In genomic region chr11:118909814-118910201, GRCm38 (mm10) we compare ENCODE assay signal across 9 mouse cellular contexts. TPM values are rescaled to one million over a fixed set of nuclear protein-coding genes. Genes with fewer than 3 reads are reported as not detected.
A peak's percentile ranks its signal among the peaks of the same experiment; 100 is the strongest.
DNase-seq lines count a peak whose midpoint lies in the region; ATAC-seq and TF ChIP-seq lines count a peak whose summit lies in the region.
"Had no signal": no experiment of that assay in that cellular context is flagged by ENCODE, and none has a peak within 500 bp of the region (broad histone marks: within the 10 kb centered on the region; RNA-seq: fewer than 3 reads in every experiment).

No protein-coding gene starts in this region.

- TF ChIP-seq CTCF in liver, postnatal 0 days (IDR thresholded peaks at IDR 0.05; ENCODE audit: low read depth): no peak
- TF ChIP-seq CTCF in intestine, postnatal 0 days (IDR thresholded peaks at IDR 0.05; ENCODE audit: low read depth): no peak

- DNase-seq in liver, postnatal 0 days: no peak
- DNase-seq in embryonic facial prominence, embryonic 10.5 days (ENCODE audit: low spot score): peak; percentile 64
- no peak for DNase-seq in gastrocnemius, postnatal 36 days
- DNase-seq in kidney, adult 18-20 months: no peak
- no peak for DNase-seq in gastrocnemius, postnatal 14 days
- DNase-seq: heart, adult 11 months had no signal

- ATAC-seq in liver, embryonic 12.5 days: no peak
- no peak for ATAC-seq in liver, postnatal 0 days
- ATAC-seq in intestine, postnatal 0 days: no peak
- ATAC-seq in stomach, embryonic 14.5 days (ENCODE audit: insufficient number of reproducible peaks, insufficient read depth, low FRiP score, low read depth): no peak

- H3K9ac ChIP-seq in liver, embryonic 12.5 days: no peak overlapping the region
- H3K9ac ChIP-seq in liver, postnatal 0 days (replicated peaks): no peak overlapping the region
- no peak overlapping the region for H3K9ac ChIP-seq in intestine, postnatal 0 days (ENCODE audit: low read depth, low read length)
- no peak overlapping the region for H3K9ac ChIP-seq in stomach, embryonic 14.5 days (replicated peaks; ENCODE audit: low read depth, low read length)

- no peaks in the 10 kb centered on the region for H3K9me3 ChIP-seq in liver, embryonic 12.5 days (replicated peaks)
- H3K9me3 ChIP-seq in liver, postnatal 0 days (ENCODE audit: low read length): no peaks in the 10 kb centered on the region
- no peaks in the 10 kb centered on the region for H3K9me3 ChIP-seq in embryonic facial prominence, embryonic 10.5 days
- H3K9me3 ChIP-seq in intestine, postnatal 0 days (ENCODE audit: control insufficient read depth): no peaks in the 10 kb centered on the region
- H3K9me3 ChIP-seq in stomach, embryonic 14.5 days (ENCODE audit: control insufficient read depth, low read depth, low read length): no peaks in the 10 kb centered on the region

- TF ChIP-seq EP300 in liver, postnatal 0 days (IDR thresholded peaks at IDR 0.05; ENCODE audit: low read depth): no peak

- WGBS in liver, embryonic 12.5 days (ENCODE audit: insufficient replicate concordance): 5% methylated on average over 10 of the region's 13 CpGs
- 3% methylated on average over 13 of the region's 13 CpGs for WGBS in liver, postnatal 0 days (ENCODE audit: insufficient replicate concordance)
- WGBS in embryonic facial prominence, embryonic 10.5 days: 0% methylated on average over 13 of the region's 13 CpGs
- 2% methylated on average over 13 of the region's 13 CpGs for WGBS in intestine, postnatal 0 days
- WGBS in stomach, embryonic 14.5 days: under 1% methylated on average over 12 of the region's 13 CpGs

- no peaks in the 10 kb centered on the region for H3K36me3 ChIP-seq in liver, embryonic 12.5 days
- no peaks in the 10 kb centered on the region for H3K36me3 ChIP-seq in liver, postnatal 0 days (replicated peaks; ENCODE audit: insufficient read depth, low read length)
- no peaks in the 10 kb centered on the region for H3K36me3 ChIP-seq in embryonic facial prominence, embryonic 10.5 days (replicated peaks)
- H3K36me3 ChIP-seq in intestine, postnatal 0 days (ENCODE audit: control insufficient read depth, insufficient read depth): no peaks in the 10 kb centered on the region
- no peaks in the 10 kb centered on the region for H3K36me3 ChIP-seq in stomach, embryonic 14.5 days (ENCODE audit: control insufficient read depth, insufficient read depth, low read length)

- no peak overlapping the region for H3K27ac ChIP-seq in liver, embryonic 12.5 days
- no peak overlapping the region for H3K27ac ChIP-seq in liver, postnatal 0 days (ENCODE audit: low read depth)
- H3K27ac ChIP-seq in embryonic facial prominence, embryonic 10.5 days (replicated peaks): peak overlapping the region; percentile 80
- no peak overlapping the region for H3K27ac ChIP-seq in intestine, postnatal 0 days (ENCODE audit: low read depth, low read length)
- H3K27ac ChIP-seq in stomach, embryonic 14.5 days (ENCODE audit: low read length): no peak overlapping the region

- peak overlapping the region; percentile 21; the same call in 1 of the 2 replicates for H3K4me3 ChIP-seq in liver, embryonic 12.5 days
- H3K4me3 ChIP-seq in liver, postnatal 0 days (ENCODE audit: low read depth, low read length): no peak overlapping the region
- peak overlapping the region; percentile 73 for H3K4me3 ChIP-seq in embryonic facial prominence, embryonic 10.5 days
- H3K4me3 ChIP-seq in intestine, postnatal 0 days (ENCODE audit: low read depth, low read length): no peak overlapping the region
- H3K4me3 ChIP-seq in stomach, embryonic 14.5 days (ENCODE audit: low read depth, low read length): peak overlapping the region; percentile 39

- H3K4me1 ChIP-seq in liver, embryonic 12.5 days: 0 out of 2 replicates have a peak, but pooled peaks cover 2% of the 10 kb centered on the region
- H3K4me1 ChIP-seq in liver, postnatal 0 days (ENCODE audit: insufficient read depth): no peaks in the 10 kb centered on the region
- peaks cover 58% of the 10 kb centered on the region for H3K4me1 ChIP-seq in embryonic facial prominence, embryonic 10.5 days
- H3K4me1 ChIP-seq in intestine, postnatal 0 days (replicated peaks; ENCODE audit: control insufficient read depth, insufficient read depth, low read length): no peaks in the 10 kb centered on the region
- peaks cover 6% of the 10 kb centered on the region; the same call in 1 of the 2 replicates for H3K4me1 ChIP-seq in stomach, embryonic 14.5 days (ENCODE audit: control insufficient read depth, insufficient read depth, low read length)

- H3K4me2 ChIP-seq in liver, embryonic 12.5 days: peak overlapping the region; percentile 58
- no peak overlapping the region for H3K4me2 ChIP-seq in liver, postnatal 0 days (ENCODE audit: low read depth, low read length)
- H3K4me2 ChIP-seq in intestine, postnatal 0 days (replicated peaks; ENCODE audit: low read depth): peak overlapping the region; percentile 58; the same call in 1 of the 2 replicates
- peak overlapping the region; percentile 82 for H3K4me2 ChIP-seq in stomach, embryonic 14.5 days (replicated peaks; ENCODE audit: low read depth, low read length)

- intact Hi-C loops in gastrocnemius, postnatal 36 days (cut with DNase I): loop anchor here (2.0 kb wide), 1 partner anchor 73 kb away; no protein-coding TSS in a partner anchor
- intact Hi-C loops in gastrocnemius, postnatal 14 days (cut with DNase I; ENCODE audit: low total_unique reads): no loop called here

- H3K27me3 ChIP-seq in liver, embryonic 12.5 days (replicated peaks): peaks cover 89% of the 10 kb centered on the region
- peaks cover 60% of the 10 kb centered on the region for H3K27me3 ChIP-seq in liver, postnatal 0 days (ENCODE audit: insufficient read depth, low read length)
- H3K27me3 ChIP-seq in embryonic facial prominence, embryonic 10.5 days (replicated peaks; ENCODE audit: low read depth, poor library complexity, severe bottlenecking): peaks cover 98% of the 10 kb centered on the region
- H3K27me3 ChIP-seq in intestine, postnatal 0 days (replicated peaks; ENCODE audit: control insufficient read depth, insufficient read depth, low read length): peaks cover 63% of the 10 kb centered on the region
- peaks cover 44% of the 10 kb centered on the region for H3K27me3 ChIP-seq in stomach, embryonic 14.5 days (ENCODE audit: control insufficient read depth, insufficient read depth, low read length)

RNA-seq across cellular contexts. Expression of gene Rbfox3, which starts 1.6 kb away (rescaled TPM):
- polyA plus RNA-seq in liver, embryonic 12.5 days (2016; fragmentation: Nextera tagmentation; extraction: Ambion mirVana): 0.46 and 0.61 TPM in 2 replicates
- 0.72 and 0.73 TPM in 2 replicates for polyA plus RNA-seq in liver, postnatal 0 days (2015; fragmentation: Nextera tagmentation; extraction: Ambion mirVana)
- 2.3 and 2.5 TPM in 2 replicates for polyA plus RNA-seq in embryonic facial prominence, embryonic 10.5 days (2016; fragmentation: Nextera tagmentation; extraction: Ambion mirVana)
- 1.2 and 1.3 TPM in 2 replicates for polyA plus RNA-seq in intestine, postnatal 0 days (2015; fragmentation: Nextera tagmentation; extraction: Ambion mirVana)
- polyA plus RNA-seq in stomach, embryonic 14.5 days (2014; fragmentation: Nextera tagmentation; extraction: Ambion mirVana): 1.2 and 2.5 TPM in 2 replicates
- total RNA-seq in gastrocnemius, postnatal 36 days (2021): under 1 TPM in 1 of 2 experiments, not detected in 1; 0.37 TPM
- total RNA-seq in gastrocnemius, postnatal 14 days (2021): under 1 TPM; 0.20 to 0.27 TPM

Comparison
In these comparisons a context has a peak if more than half of its experiments do, and no peak if none do; other contexts are left out.
1. H3K4me3 ChIP-seq: peak in liver, embryonic 12.5 days (single experiment), embryonic facial prominence, embryonic 10.5 days (single experiment) and stomach, embryonic 14.5 days (single experiment); none in liver, postnatal 0 days (single experiment) and intestine, postnatal 0 days (single experiment).